ENCODE assay signal across 8 mouse cellular contexts in the genomic region with DNA sequence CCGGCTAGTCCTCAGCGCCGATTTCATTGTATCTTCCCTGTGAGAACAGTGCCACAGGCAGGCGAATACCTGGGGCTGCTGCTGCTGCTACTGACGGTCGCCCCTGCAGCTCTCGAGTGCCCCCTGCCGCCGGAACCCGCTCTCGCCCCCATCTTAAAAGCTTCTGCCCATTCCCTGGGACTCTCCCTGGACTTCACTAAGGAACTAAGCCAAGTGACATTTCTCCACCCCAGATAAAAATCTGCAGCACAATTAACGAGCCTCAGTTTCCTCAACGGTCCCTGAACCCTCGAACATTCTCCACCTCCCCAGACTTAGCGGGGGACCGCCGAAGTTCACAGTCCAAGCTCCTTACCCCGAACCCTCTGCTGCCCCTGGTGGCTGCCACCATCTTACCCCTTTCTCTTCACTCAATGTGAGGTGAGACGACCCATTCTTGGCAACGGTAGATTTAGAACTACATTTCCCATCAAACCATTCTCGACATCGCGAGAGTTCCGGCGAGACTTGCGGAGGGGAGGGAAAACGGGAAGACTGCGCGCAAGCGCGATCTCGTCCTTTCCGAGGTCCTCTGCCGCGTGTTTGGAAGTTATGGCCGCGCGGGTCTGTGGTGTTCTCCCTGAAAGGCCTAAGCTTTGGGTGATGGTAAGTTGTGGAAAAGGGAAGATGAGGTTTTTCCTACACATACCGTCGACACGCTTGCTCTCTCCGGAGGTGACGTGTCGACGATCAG. TPM values are rescaled to one million over a fixed set of nuclear protein-coding genes. Genes with fewer than 3 reads are reported as not detected.
DNase-seq lines count a peak whose midpoint lies in the region; ATAC-seq and TF ChIP-seq lines count a peak whose summit lies in the region.

No protein-coding gene starts in this region.

- H3K36me3 ChIP-seq in CH12.LX (replicated peaks in 1 of 2; ENCODE audit: control insufficient read depth in 1 of 2, insufficient read depth in 1 of 2, low read length in 1 of 2): peaks cover 32 to 38% of the 10 kb centered on the region in 2 experiments
- H3K36me3 ChIP-seq in forebrain, embryonic 11.5 days (ENCODE audit: control insufficient read depth, insufficient read depth, low read length): peaks cover 18% of the 10 kb centered on the region
- peaks cover 36% of the 10 kb centered on the region for H3K36me3 ChIP-seq in heart, postnatal 0 days (replicated peaks; ENCODE audit: control insufficient read depth, insufficient read depth, low read length)
- H3K36me3 ChIP-seq in liver, embryonic 16.5 days (ENCODE audit: control insufficient read depth, insufficient read depth): peaks cover 26% of the 10 kb centered on the region
- peaks cover 34% of the 10 kb centered on the region for H3K36me3 ChIP-seq in neural tube, embryonic 13.5 days
- peaks cover 2% of the 10 kb centered on the region; the same call in 1 of the 2 replicates for H3K36me3 ChIP-seq in testis, adult 2 months (ENCODE audit: control insufficient read depth, insufficient read depth, low read length)

- peak; percentile 73 for TF ChIP-seq RAD21 in CH12.LX (IDR thresholded peaks at IDR 0.05; ENCODE audit: low read depth, low read length)

- TF ChIP-seq POLR2A in CH12.LX (IDR thresholded peaks at IDR 0.05; ENCODE audit: low read depth, low read length): peak; percentile 99
- TF ChIP-seq POLR2A in testis, adult 2 months (IDR thresholded peaks at IDR 0.05; ENCODE audit: control insufficient read depth, low read depth, low read length): peak; percentile 95

- peak overlapping the region; percentile 96 for H3K9ac ChIP-seq in CH12.LX (ENCODE audit: insufficient read depth, low read depth)
- H3K9ac ChIP-seq in forebrain, embryonic 11.5 days (ENCODE audit: low read length): peak overlapping the region; percentile 83
- H3K9ac ChIP-seq in heart, postnatal 0 days (replicated peaks; ENCODE audit: low read depth, low read length): peak overlapping the region; percentile 84
- peak overlapping the region; percentile 83 for H3K9ac ChIP-seq in liver, embryonic 16.5 days (ENCODE audit: low read depth, low read length)
- H3K9ac ChIP-seq in neural tube, embryonic 13.5 days: peak overlapping the region; percentile 93

- peak overlapping the region; percentile 27 for H3K27ac ChIP-seq in CH12.LX (ENCODE audit: insufficient read depth, low read depth)
- 0 out of 2 replicates have a peak overlapping the region, but pooled peaks have one; percentile 33 for H3K27ac ChIP-seq in forebrain, embryonic 11.5 days (ENCODE audit: low read depth, low read length)
- H3K27ac ChIP-seq in heart, postnatal 0 days (ENCODE audit: low read depth): peak overlapping the region; percentile 83
- H3K27ac ChIP-seq in liver, embryonic 16.5 days (ENCODE audit: low read length): peak overlapping the region; percentile 72
- H3K27ac ChIP-seq in neural tube, embryonic 13.5 days (replicated peaks): peak overlapping the region; percentile 62
- H3K27ac ChIP-seq in testis, adult 2 months (ENCODE audit: control insufficient read depth, insufficient read depth, low read depth, low read length): peak overlapping the region; percentile 87

- peak; percentile 100 for DNase-seq in CH12.LX (ENCODE audit: extremely low read depth)
- peak; percentile 100 for DNase-seq in c-Kit-positive CD71-positive TER-119-negative erythroid progenitor cells, embryonic 14.5 days (ENCODE audit: low read depth)
- peak; percentile 98 for DNase-seq in forebrain, embryonic 11.5 days (ENCODE audit: low spot score)
- DNase-seq in heart, postnatal 0 days (ENCODE audit: low spot score): peak; percentile 94
- DNase-seq in kidney, postnatal 4 days: peak; percentile 97 to 99

- peak; percentile 50 to 90 for TF ChIP-seq CTCF in CH12.LX (conservative IDR thresholded peaks at IDR 0.05 in 1 of 2, IDR thresholded peaks at IDR 0.05 in 1 of 2; ENCODE audit: low read depth in 2 of 2, low read length in 2 of 2)
- peak; percentile 62 for TF ChIP-seq CTCF in heart, postnatal 0 days (IDR thresholded peaks at IDR 0.05; ENCODE audit: low read depth)
- peak; percentile 67 for TF ChIP-seq CTCF in testis, adult 2 months (IDR thresholded peaks at IDR 0.05; ENCODE audit: control insufficient read depth, insufficient read depth, insufficient replicate concordance, low read depth, low read length)

- H3K4me1 ChIP-seq in CH12.LX (ENCODE audit: control insufficient read depth in 1 of 2, insufficient read depth in 2 of 2): peaks cover 34 to 72% of the 10 kb centered on the region in 2 experiments
- H3K4me1 ChIP-seq in forebrain, embryonic 11.5 days (replicated peaks; ENCODE audit: control insufficient read depth, insufficient read depth, low read length): peaks cover 7% of the 10 kb centered on the region; the same call in 1 of the 2 replicates
- H3K4me1 ChIP-seq in heart, postnatal 0 days (ENCODE audit: control insufficient read depth, insufficient read depth): peaks cover 28% of the 10 kb centered on the region
- peaks cover 27% of the 10 kb centered on the region for H3K4me1 ChIP-seq in liver, embryonic 16.5 days (ENCODE audit: control insufficient read depth, low read depth, low read length)
- peaks cover 60% of the 10 kb centered on the region for H3K4me1 ChIP-seq in neural tube, embryonic 13.5 days (replicated peaks)
- peaks cover 18% of the 10 kb centered on the region for H3K4me1 ChIP-seq in testis, adult 2 months (ENCODE audit: control insufficient read depth, insufficient read depth, low read length)

- H3K4me3 ChIP-seq in CH12.LX (replicated peaks in 1 of 3; ENCODE audit: low read depth in 2 of 3, low read length in 2 of 3, poor library complexity in 1 of 3): peak overlapping the region; percentile 67 to 99 (median 88)
- peak overlapping the region; percentile 81 for H3K4me3 ChIP-seq in forebrain, embryonic 11.5 days (ENCODE audit: low read depth, low read length)
- peak overlapping the region; percentile 67 for H3K4me3 ChIP-seq in heart, postnatal 0 days (ENCODE audit: low read depth, low read length)
- peak overlapping the region; percentile 84 for H3K4me3 ChIP-seq in liver, embryonic 16.5 days (ENCODE audit: low read depth, low read length)
- peak overlapping the region; percentile 91 for H3K4me3 ChIP-seq in neural tube, embryonic 13.5 days
- H3K4me3 ChIP-seq in testis, adult 2 months (ENCODE audit: control insufficient read depth, low read depth, low read length): peak overlapping the region; percentile 94

- WGBS in forebrain, embryonic 11.5 days: 1% methylated on average over 45 of the region's 45 CpGs
- whole genome bisulfite sequencing in heart, postnatal 0 days: under 1% methylated on average over 45 of the region's 45 CpGs
- under 1% methylated on average over 45 of the region's 45 CpGs for WGBS in liver, embryonic 16.5 days (ENCODE audit: insufficient replicate concordance)
- 2% methylated on average over 45 of the region's 45 CpGs for WGBS in neural tube, embryonic 13.5 days

- no peak for TF ChIP-seq EP300 in CH12.LX (IDR thresholded peaks at IDR 0.05; ENCODE audit: low read length)
- peak; percentile 69; the same call in 1 of the 2 replicates for TF ChIP-seq EP300 in heart, postnatal 0 days (IDR thresholded peaks at IDR 0.05; ENCODE audit: low read depth)

- H3K27me3 ChIP-seq in CH12.LX (replicated peaks): no peaks in the 10 kb centered on the region
- no peaks in the 10 kb centered on the region for H3K27me3 ChIP-seq in forebrain, embryonic 11.5 days (ENCODE audit: control insufficient read depth, insufficient read depth, low read length)
- H3K27me3 ChIP-seq in heart, postnatal 0 days (ENCODE audit: control insufficient read depth, insufficient read depth, low read length): no peaks in the 10 kb centered on the region
- no peaks in the 10 kb centered on the region for H3K27me3 ChIP-seq in liver, embryonic 16.5 days (ENCODE audit: control insufficient read depth, insufficient read depth, low read depth, low read length)
- no peaks in the 10 kb centered on the region for H3K27me3 ChIP-seq in neural tube, embryonic 13.5 days
- H3K27me3 ChIP-seq in testis, adult 2 months (ENCODE audit: control insufficient read depth, insufficient read depth, low read length): no peaks in the 10 kb centered on the region

- ATAC-seq in forebrain, embryonic 11.5 days (replicated peaks; ENCODE audit: low FRiP score): peak; percentile 85
- ATAC-seq in heart, postnatal 0 days (ENCODE audit: insufficient read depth, low read depth): peak; percentile 84
- ATAC-seq in liver, embryonic 16.5 days (ENCODE audit: low read depth): peak; percentile 86
- peak; percentile 91 for ATAC-seq in neural tube, embryonic 13.5 days (ENCODE audit: low read depth)

- H3K9me3 ChIP-seq in CH12.LX (replicated peaks; ENCODE audit: low read length): no peaks in the 10 kb centered on the region
- no peaks in the 10 kb centered on the region for H3K9me3 ChIP-seq in forebrain, embryonic 11.5 days (ENCODE audit: control insufficient read depth, low read length)
- H3K9me3 ChIP-seq in heart, postnatal 0 days (replicated peaks; ENCODE audit: control insufficient read depth, low read length): no peaks in the 10 kb centered on the region
- no peaks in the 10 kb centered on the region for H3K9me3 ChIP-seq in liver, embryonic 16.5 days (replicated peaks; ENCODE audit: control insufficient read depth, low read length)
- H3K9me3 ChIP-seq in neural tube, embryonic 13.5 days: no peaks in the 10 kb centered on the region

- dilution Hi-C loops in CH12.LX (cut with MboI; ENCODE audit: extremely low pct_ligation_motif_present, extremely low pct_unique_long_range_greater_than_20kb, low sequenced_read_pairs): no loop called here

- in situ Hi-C loops in CH12.LX (cut with MboI; ENCODE audit: low pct_ligation_motif_present, low pct_unique_long_range_greater_than_20kb, low sequenced_read_pairs): loop anchor here (25.0 kb wide), 1 partner anchor 516 kb away; a partner anchor contains a TSS

- peak overlapping the region; percentile 17 for H3K4me2 ChIP-seq in CH12.LX (ENCODE audit: insufficient read depth, low read depth, poor library complexity, severe bottlenecking)
- peak overlapping the region; percentile 86 for H3K4me2 ChIP-seq in forebrain, embryonic 11.5 days (ENCODE audit: low read depth, low read length, severe bottlenecking)
- peak overlapping the region; percentile 98 for H3K4me2 ChIP-seq in heart, postnatal 0 days (ENCODE audit: low read depth, low read length)
- H3K4me2 ChIP-seq in liver, embryonic 16.5 days (ENCODE audit: low read depth, low read length): peak overlapping the region; percentile 81
- peak overlapping the region; percentile 90 for H3K4me2 ChIP-seq in neural tube, embryonic 13.5 days

- peaks cover 41% of the 10 kb centered on the region for H3K79me2 ChIP-seq in CH12.LX (replicated peaks; ENCODE audit: control insufficient read depth, extremely low read depth, insufficient read depth, poor library complexity, severe bottlenecking)

RNA-seq across cellular contexts. Expression of a gene that starts 17.2 kb away (rescaled TPM):
- total RNA-seq in CH12.LX (2012; rRNA removed) (not detected in 2 replicates), CH12.LX (2014; rRNA removed) (not detected in 2 replicates)
- 0.11 TPM in 1 of 2 replicates, not detected in the other for polyA plus RNA-seq in CH12.LX (2012; ENCODE audit: insufficient read length, low read depth)
- 1.7 TPM in 2 replicates for polyA plus RNA-seq in forebrain, embryonic 11.5 days (2014; fragmentation: Nextera tagmentation; extraction: Ambion mirVana)
- total RNA-seq in heart, postnatal 0 days (2014; rRNA removed; ENCODE audit: low replicate concordance): 11.4 and 38.8 TPM in 2 replicates
- polyA plus RNA-seq in heart, postnatal 0 days (2015; fragmentation: Nextera tagmentation; extraction: Ambion mirVana): 21.1 and 21.6 TPM in 2 replicates
- polyA plus RNA-seq in liver, embryonic 16.5 days (2015; fragmentation: Nextera tagmentation; extraction: Ambion mirVana): 1.1 and 1.2 TPM in 2 replicates
- polyA plus RNA-seq in neural tube, embryonic 13.5 days (2015; fragmentation: Nextera tagmentation; extraction: Ambion mirVana): 16.1 and 17.2 TPM in 2 replicates
- polyA plus RNA-seq in testis, adult 2 months (2012; rRNA removed): 3.7 and 5.5 TPM in 2 replicates

RNA-seq across cellular contexts. Expression of a gene that starts 17.9 kb away (rescaled TPM):
- not detected in 2 replicates for total RNA-seq in CH12.LX (2012; rRNA removed)
- not detected in 2 replicates for total RNA-seq in CH12.LX (2014; rRNA removed)
- polyA plus RNA-seq in CH12.LX (2012; ENCODE audit: insufficient read length, low read depth): not detected in 2 replicates
- 0.23 and 0.67 TPM in 2 replicates for polyA plus RNA-seq in forebrain, embryonic 11.5 days (2014; fragmentation: Nextera tagmentation; extraction: Ambion mirVana)
- not detected in 2 replicates for total RNA-seq in heart, postnatal 0 days (2014; rRNA removed; ENCODE audit: low replicate concordance)
- polyA plus RNA-seq in heart, postnatal 0 days (2015; fragmentation: Nextera tagmentation; extraction: Ambion mirVana): 2.5 and 2.6 TPM in 2 replicates
- polyA plus RNA-seq in liver, embryonic 16.5 days (2015; fragmentation: Nextera tagmentation; extraction: Ambion mirVana): 0.12 TPM in 1 of 2 replicates, not detected in the other
- 1.9 and 2.3 TPM in 2 replicates for polyA plus RNA-seq in neural tube, embryonic 13.5 days (2015; fragmentation: Nextera tagmentation; extraction: Ambion mirVana)
- 7.8 and 8.4 TPM in 2 replicates for polyA plus RNA-seq in testis, adult 2 months (2012; rRNA removed)

RNA-seq across cellular contexts. Expression of a gene that starts 44.5 kb away (rescaled TPM):
- 8.5 and 12.1 TPM in 2 replicates for total RNA-seq in CH12.LX (2012; rRNA removed)
- total RNA-seq in CH12.LX (2014; rRNA removed): 3.1 and 3.4 TPM in 2 replicates
- polyA plus RNA-seq in CH12.LX (2012; ENCODE audit: insufficient read length, low read depth): 11.8 and 14.7 TPM in 2 replicates
- 2.5 and 2.7 TPM in 2 replicates for polyA plus RNA-seq in forebrain, embryonic 11.5 days (2014; fragmentation: Nextera tagmentation; extraction: Ambion mirVana)
- total RNA-seq in heart, postnatal 0 days (2014; rRNA removed; ENCODE audit: low replicate concordance): 19.0 and 25.5 TPM in 2 replicates
- 5.8 and 6.1 TPM in 2 replicates for polyA plus RNA-seq in heart, postnatal 0 days (2015; fragmentation: Nextera tagmentation; extraction: Ambion mirVana)
- polyA plus RNA-seq in liver, embryonic 16.5 days (2015; fragmentation: Nextera tagmentation; extraction: Ambion mirVana): 6.7 and 7.7 TPM in 2 replicates
- 3.7 TPM in 2 replicates for polyA plus RNA-seq in neural tube, embryonic 13.5 days (2015; fragmentation: Nextera tagmentation; extraction: Ambion mirVana)
- 6.3 and 7.5 TPM in 2 replicates for polyA plus RNA-seq in testis, adult 2 months (2012; rRNA removed)

Comparison
In these comparisons a context has a peak if more than half of its experiments do, and no peak if none do; other contexts are left out.
1. Peak in every context shown above with its lines: DNase-seq, ATAC-seq, H3K4me3 ChIP-seq and H3K27ac ChIP-seq.
2. H3K27ac ChIP-seq: peak in every context shown above with its lines; median percentile 87 in testis, adult 2 months; 83 in heart, postnatal 0 days; 72 in liver, embryonic 16.5 days; 62 in neural tube, embryonic 13.5 days; 33 in forebrain, embryonic 11.5 days; 27 in CH12.LX.
3. H3K4me2 ChIP-seq: peak in every context shown above with its lines; median percentile 98 in heart, postnatal 0 days; 90 in neural tube, embryonic 13.5 days; 86 in forebrain, embryonic 11.5 days; 81 in liver, embryonic 16.5 days; 17 in CH12.LX.